Mouse (Mus musculus) kidney, postnatal 0 days (tissue): ENCODE measurements around the gene Pigb. TPM values are rescaled to one million over a fixed set of nuclear protein-coding genes. Genes with fewer than 3 reads are reported as not detected.

Experiments
- ATAC-seq: fragments of 200-750 bp; cut with Nextera tagmentation; replicated peaks from 2 replicates; pipeline ENCODE4 v1.8.0; 2017; ENCODE audit warnings: low read depth, moderate number of reproducible peaks, moderate TSS enrichment, moderate library complexity; ENCODE audit not compliant: low FRiP score
- DNase-seq: peaks from one replicate; pipeline ENCODE4 v3.0.0-alpha.2; 2016; ENCODE audit warnings: low spot score
- H3K27ac ChIP-seq: fragments of 300-500 bp; sonication (generic); 2 replicates; pipeline ENCODE4 v1.5.1; 2014; ENCODE audit warnings: mild to moderate bottlenecking
- H3K27me3 ChIP-seq: fragments of 300-500 bp; sonication (generic); 2 replicates; pipeline ENCODE4 v1.6.1; 2014; ENCODE audit warnings: low read length, mixed read lengths; ENCODE audit not compliant: insufficient read depth
- H3K36me3 ChIP-seq: fragments of 300-500 bp; sonication (generic); 2 replicates; pipeline ENCODE4 v1.6.1; 2014; ENCODE audit warnings: low read length, mixed read lengths; ENCODE audit not compliant: insufficient read depth
- H3K4me1 ChIP-seq: fragments of 300-500 bp; sonication (generic); replicated peaks from 2 replicates; pipeline ENCODE4 v1.6.1; 2014; ENCODE audit warnings: antibody characterized with exemption, low read length, mixed read lengths; ENCODE audit not compliant: insufficient read depth
- H3K4me2 ChIP-seq: fragments of 300-500 bp; sonication (generic); 2 replicates; pipeline ENCODE4 v1.6.1; 2014; ENCODE audit warnings: mild to moderate bottlenecking, low read length, moderate library complexity, mixed read lengths
- H3K4me3 ChIP-seq: fragments of 300-500 bp; sonication (generic); replicated peaks from 2 replicates; pipeline ENCODE4 v1.5.1; 2014; ENCODE audit warnings: low read depth, low read length
- H3K9ac ChIP-seq: fragments of 300-500 bp; sonication (generic); 2 replicates; pipeline ENCODE4 v1.6.1; 2014; ENCODE audit warnings: low read depth, low read length
- H3K9me3 ChIP-seq: fragments of 300-500 bp; sonication (generic); replicated peaks from 2 replicates; pipeline ENCODE4 v1.6.1; 2016; ENCODE audit warnings: low read length, inconsistent platforms, mixed read lengths
- CTCF ChIP-seq: IDR thresholded peaks from 2 replicates; pipeline ENCODE4 v1.5.1; 2016; ENCODE audit warnings: antibody characterized with exemption, low read depth, mild to moderate bottlenecking, moderate library complexity
- WGBS: fragments of 180-500 bp; shearing (Covaris S2); extraction: QIAGEN DNeasy Blood & Tissue Kit; methylation state at CpG from one replicate; pipeline ENCODE4 v1.1.7; 2014; 5-methylcytosine and 5-hydroxymethylcytosine counted together
- polyA plus RNA-seq: library from polyadenylated mRNA; unstranded; fragments of >200 nt; fragmentation: Nextera tagmentation; extraction: Ambion mirVana; gene quantifications from 2 replicates; pipeline ENCODE4 v1.2.1, GENCODE M21; 2015

Pigb gene
- polyA plus RNA-seq, 1 experiment from 2014 or later = 10.8 TPM

DNA sequence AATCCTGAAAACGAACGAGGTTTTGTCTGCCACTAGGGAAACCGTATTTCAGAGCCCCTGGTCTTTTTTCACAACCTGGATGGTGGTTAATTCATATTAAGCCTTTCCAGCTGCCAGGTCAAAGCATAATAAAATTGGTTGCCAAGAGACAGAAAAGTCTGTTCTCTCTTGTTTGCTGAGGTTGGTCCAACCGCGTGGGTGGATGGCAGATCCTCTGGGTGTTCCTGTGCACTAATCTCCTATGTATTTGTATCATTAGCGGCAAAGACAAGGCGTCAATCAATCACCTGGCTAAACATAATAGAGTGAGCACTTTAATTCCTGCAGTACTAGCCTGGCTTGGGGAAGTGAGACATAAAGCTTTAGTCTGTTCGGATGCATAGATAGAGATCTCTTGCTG is 10.4 kb upstream of the Pigb start:
- no peak for DNase-seq

DNA sequence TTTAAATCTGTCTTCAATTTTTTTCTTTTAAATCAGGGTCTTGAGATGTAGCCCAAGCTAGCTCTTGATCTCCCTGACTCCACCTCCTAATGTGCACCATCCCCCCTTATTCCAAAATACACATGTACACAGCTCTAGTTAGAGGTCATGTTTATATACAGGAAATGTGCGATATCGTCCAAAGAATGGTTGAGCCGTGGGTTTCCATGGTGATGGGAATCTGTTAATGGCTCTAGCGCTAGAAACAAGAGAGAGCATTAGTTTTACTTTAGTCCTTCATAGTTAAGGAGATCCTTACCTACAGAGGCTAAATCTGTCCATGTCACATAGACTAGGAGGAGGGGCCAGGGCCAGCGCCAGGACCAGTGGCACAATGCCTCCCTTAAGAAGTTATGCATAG is 9.7 kb upstream of the Pigb start:
- Histone ChIP-seq H3K4me2 (no peak overlapping the region), H3K27me3 (no peaks in the 10 kb centered on the region), H3K9me3 (no peaks in the 10 kb centered on the region), H3K9ac (no peak overlapping the region), H3K4me1 (peaks cover 3% of the 10 kb centered on the region), H3K4me3 (no peak overlapping the region), H3K27ac (no peak overlapping the region), H3K36me3 (no peaks in the 10 kb centered on the region)
- TF ChIP-seq CTCF = no peak
- DNase-seq = no peak
- 58% methylated on average over 5 of the region's 5 CpGs for WGBS
- no peak for ATAC-seq

More for the DNA sequence above, 10.4 kb upstream of the Pigb start:
- Histone ChIP-seq H3K4me2 (no peak overlapping the region), H3K4me3 (no peak overlapping the region), H3K36me3 (no peaks in the 10 kb centered on the region), H3K4me1 (no peaks in the 10 kb centered on the region), H3K9ac (no peak overlapping the region), H3K27me3 (no peaks in the 10 kb centered on the region), H3K9me3 (no peaks in the 10 kb centered on the region), H3K27ac (no peak overlapping the region)
- ATAC-seq = no peak
- 55% methylated on average over 8 of the region's 8 CpGs for WGBS
- no peak for TF ChIP-seq CTCF

DNA sequence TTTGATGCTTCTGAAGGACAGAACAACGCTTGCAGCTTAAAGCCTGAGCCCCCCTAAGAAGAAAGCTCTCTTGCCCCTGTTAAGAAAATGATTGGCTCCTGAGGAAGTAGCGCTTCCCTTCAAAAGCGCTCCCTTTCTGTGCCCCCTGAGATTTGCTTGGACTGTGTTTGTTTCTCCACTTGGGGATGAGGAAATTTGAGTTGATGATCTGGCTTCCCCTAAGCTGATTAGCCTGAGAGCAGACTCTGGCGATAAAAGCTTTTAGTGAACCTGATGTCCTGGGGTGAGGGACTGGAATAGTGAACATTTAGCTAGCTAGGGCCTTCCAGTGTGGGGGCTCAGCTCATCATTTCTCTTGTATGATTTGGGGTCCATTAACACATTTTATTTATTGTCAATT is 8.7 kb upstream of the Pigb start:
- TF ChIP-seq CTCF = no peak
- WGBS = 22% methylated on average over 4 of the region's 4 CpGs
- H3K27me3 ChIP-seq = no peaks in the 10 kb centered on the region

DNA sequence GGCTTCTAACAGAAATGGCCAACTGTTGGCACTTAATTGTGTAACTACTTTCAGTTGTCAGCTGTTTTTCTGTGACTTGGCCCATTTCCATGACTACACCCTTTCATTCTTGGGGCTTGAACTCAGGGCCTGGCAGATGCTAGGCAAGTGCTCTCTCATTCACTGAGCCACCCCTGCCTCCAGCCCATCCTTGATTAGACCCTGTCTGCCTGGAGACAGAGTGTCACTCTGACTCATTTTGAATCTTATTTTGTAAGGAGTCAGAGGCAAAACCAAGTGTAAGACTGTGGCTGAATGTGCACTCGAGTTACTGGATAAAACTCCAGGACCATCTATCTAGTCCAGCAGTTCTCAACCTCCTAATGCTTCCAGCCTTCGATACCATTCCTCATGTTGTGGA is 7.7 kb upstream of the Pigb start:
- no peak for TF ChIP-seq CTCF
- H3K4me3 ChIP-seq = no peak overlapping the region
- no peak overlapping the region for H3K9ac ChIP-seq
- H3K27me3 ChIP-seq = no peaks in the 10 kb centered on the region
- no peaks in the 10 kb centered on the region for H3K9me3 ChIP-seq
- DNase-seq (no peak), ATAC-seq (no peak)
- H3K27ac ChIP-seq = no peak overlapping the region
- peaks cover 9% of the 10 kb centered on the region for H3K4me1 ChIP-seq
- no peak overlapping the region for H3K4me2 ChIP-seq
- 90% methylated on average over 2 of the region's 2 CpGs for WGBS
- no peaks in the 10 kb centered on the region for H3K36me3 ChIP-seq

More for the DNA sequence above, 8.7 kb upstream of the Pigb start:
- DNase-seq = no peak
- Histone ChIP-seq H3K9ac (no peak overlapping the region), H3K4me2 (no peak overlapping the region), H3K27ac (no peak overlapping the region), H3K4me1 (peaks cover 9% of the 10 kb centered on the region), H3K9me3 (no peaks in the 10 kb centered on the region), H3K36me3 (no peaks in the 10 kb centered on the region), H3K4me3 (no peak overlapping the region)
- ATAC-seq = no peak

DNA sequence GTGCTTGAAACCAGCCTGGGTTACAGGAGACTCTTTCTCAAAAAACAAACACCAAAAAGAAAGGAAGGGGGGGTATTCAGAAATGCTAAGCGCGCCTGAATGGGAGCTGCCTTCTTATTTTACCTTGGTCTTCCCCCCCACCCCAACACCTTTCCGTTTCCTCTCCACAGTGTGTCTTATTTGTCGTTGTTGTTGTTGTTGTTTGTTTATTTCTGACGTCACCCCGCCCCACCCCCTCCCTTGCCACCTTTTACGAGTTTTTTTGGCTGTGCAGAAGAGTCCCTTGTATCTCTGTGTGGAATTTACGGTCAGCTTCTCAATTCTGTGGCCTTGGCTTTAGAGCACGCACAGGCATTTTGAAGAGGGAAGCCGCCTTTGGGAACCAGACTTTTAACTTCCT is 5.5 kb upstream of the Pigb start:
- Histone ChIP-seq H3K9me3 (no peaks in the 10 kb centered on the region), H3K4me3 (no peak overlapping the region), H3K4me2 (peak overlapping the region; percentile 96), H3K9ac (no peak overlapping the region), H3K4me1 (peaks cover 9% of the 10 kb centered on the region), H3K27me3 (no peaks in the 10 kb centered on the region), H3K36me3 (no peaks in the 10 kb centered on the region), H3K27ac (no peak overlapping the region)
- TF ChIP-seq CTCF = no peak
- no peak for ATAC-seq
- no peak for DNase-seq
- WGBS = 64% methylated on average over 10 of the region's 10 CpGs

DNA sequence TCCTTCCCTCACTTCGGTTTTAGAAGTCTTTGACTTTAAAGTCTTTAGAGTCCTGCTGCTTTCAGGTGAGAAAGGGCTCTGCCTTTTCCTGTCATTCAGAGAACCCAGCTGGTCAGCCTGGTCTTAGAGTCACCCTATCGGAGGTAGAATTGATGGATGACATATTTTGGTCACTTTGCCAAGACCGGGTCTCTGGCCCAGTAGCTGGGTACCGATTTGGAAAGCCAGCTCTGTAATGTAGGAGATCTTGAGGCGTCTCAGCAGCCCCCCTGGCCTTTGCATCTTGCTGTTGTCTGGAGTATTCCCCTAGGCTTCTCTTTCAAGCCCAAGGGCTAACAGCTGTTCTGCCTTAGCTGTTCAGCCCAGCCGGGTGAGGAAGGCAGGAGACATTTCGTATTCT is 5.0 kb upstream of the Pigb start:
- WGBS = 8% methylated on average over 7 of the region's 7 CpGs
- no peak for TF ChIP-seq CTCF
- Histone ChIP-seq H3K4me2 (peak overlapping the region; percentile 96), H3K9me3 (no peaks in the 10 kb centered on the region), H3K4me1 (peaks cover 13% of the 10 kb centered on the region), H3K27me3 (no peaks in the 10 kb centered on the region), H3K4me3 (peak overlapping the region; percentile 49), H3K9ac (peak overlapping the region; percentile 63), H3K36me3 (no peaks in the 10 kb centered on the region), H3K27ac (no peak overlapping the region)
- ATAC-seq (no peak), DNase-seq (peak; percentile 47)
